Mouse (Mus musculus) MEL (cell line): Measurements from ENCODE around the gene 1700074P13Rik. TPM values are rescaled to one million over a fixed set of nuclear protein-coding genes. Genes with fewer than 3 reads are reported as not detected.

Experiments used
- polyA plus RNA-seq, 2 experiments: library from polyadenylated mRNA; stranded (reverse) in 1 of 2; unstranded in 1 of 2; fragments of >175 nt in 1 of 2; fragments of >200 nt in 1 of 2; gene quantifications; 2 replicates each; pipeline versions ENCODE4 v1.2.1 to v1.2.4; 2012; ENCODE audit warnings: low replicate concordance in 2 of 2, low read depth in 1 of 2; ENCODE audit not compliant: insufficient read length in 2 of 2, insufficient read depth in 1 of 2, missing spikeins in 1 of 2
- total RNA-seq: library from RNA; depleted of rRNA; stranded (reverse); fragments of 300-350 nt; gene quantifications from 2 replicates; pipeline ENCODE4 v1.2.3, GENCODE M21; 2012; rRNA removed

1700074P13Rik gene
- total and polyA plus RNA-seq, 3 experiments, result not detected

Other genes with a start within 250 kb of the 1700074P13Rik start
- not detected in 2 replicates for gene Moxd2, start 53.1 kb downstream of the 1700074P13Rik start, total RNA-seq
- gene Moxd2, start 53.1 kb downstream of the 1700074P13Rik start, polyA plus RNA-seq, result not detected
- not detected in 2 replicates for gene Prss58, start 40.2 kb downstream of the 1700074P13Rik start, total RNA-seq
- not detected for gene Prss58, start 40.2 kb downstream of the 1700074P13Rik start, polyA plus RNA-seq
- gene Gm4744, start 11.3 kb upstream of the 1700074P13Rik start, total RNA-seq, result not detected in 2 replicates
- gene Gm4744, start 11.3 kb upstream of the 1700074P13Rik start, polyA plus RNA-seq, result not detected
- gene 1810009J06Rik, start 24.2 kb upstream of the 1700074P13Rik start, total RNA-seq, result not detected in 2 replicates
- gene 1810009J06Rik, start 24.2 kb upstream of the 1700074P13Rik start, polyA plus RNA-seq, result not detected
- not detected in 2 replicates for gene Gm2663, start 58.9 kb upstream of the 1700074P13Rik start, total RNA-seq
- gene Gm2663, start 58.9 kb upstream of the 1700074P13Rik start, polyA plus RNA-seq, result not detected
- gene 2210010C04Rik, start 95.0 kb upstream of the 1700074P13Rik start, total RNA-seq, result not detected in 2 replicates
- gene 2210010C04Rik, start 95.0 kb upstream of the 1700074P13Rik start, polyA plus RNA-seq, result not detected